Mouse (Mus musculus) embryonic fibroblast, embryonic 13.5 days (primary cell): Measurements from ENCODE around the gene Gm45837. TPM values are rescaled to one million over a fixed set of nuclear protein-coding genes. Genes with fewer than 3 reads are reported as not detected.

ENCODE experiments used
- H3K27ac ChIP-seq: 2 replicates; pipeline ENCODE4 v1.5.1; 2012; ENCODE audit warnings: low read length, control low read depth, inconsistent platforms; ENCODE audit not compliant: insufficient read depth
- H3K4me1 ChIP-seq: 2 replicates; pipeline ENCODE4 v1.6.1; 2011; ENCODE audit warnings: low read length; ENCODE audit not compliant: control insufficient read depth, insufficient read depth
- H3K4me3 ChIP-seq: 2 replicates; pipeline ENCODE4 v1.5.1; 2011; ENCODE audit warnings: mild to moderate bottlenecking, control low read depth, low read length; ENCODE audit not compliant: insufficient read depth
- CTCF ChIP-seq: IDR thresholded peaks from 2 replicates; pipeline ENCODE4 v1.5.1; 2011; ENCODE audit warnings: mild to moderate bottlenecking, control low read depth, low read length, moderate library complexity, borderline replicate concordance; ENCODE audit not compliant: insufficient read depth
- POLR2A ChIP-seq: IDR thresholded peaks from 2 replicates; pipeline ENCODE4 v1.6.1; 2011; ENCODE audit warnings: low read depth, mild to moderate bottlenecking, control low read depth, low read length, moderate library complexity
- polyA plus RNA-seq: library from polyadenylated mRNA; stranded (reverse); fragments of >200 nt; gene quantifications from 2 replicates; pipeline ENCODE4 v1.2.4, GENCODE M21; 2011; ENCODE audit warnings: low read depth; ENCODE audit not compliant: missing spikeins, insufficient read length

Gene Gm45837
- polyA plus RNA-seq, 1 experiment, result 0.54 TPM

GRCm38 (mm10) chr7:101461571-101461970 lies 50.9 kb downstream of the Gm45837 start:
- no peaks in the 10 kb centered on the region for H3K4me1 ChIP-seq
- no peak overlapping the region for H3K4me3 ChIP-seq
- H3K27ac ChIP-seq, result no peak overlapping the region
- no peak for TF ChIP-seq POLR2A
- no peak for TF ChIP-seq CTCF

- Histone ChIP-seq H3K4me3 (no peak overlapping the region), H3K4me1 (no peaks in the 10 kb centered on the region), H3K27ac (no peak overlapping the region)
- TF ChIP-seq POLR2A (no peak), CTCF (no peak)
Measured at GRCm38 (mm10) chr7:101462327-101463068, 51.8 kb downstream of the Gm45837 start.

GRCm38 (mm10) chr7:101463665-101464271 lies 53.1 kb downstream of the Gm45837 start:
- Histone ChIP-seq H3K27ac (no peak overlapping the region), H3K4me1 (no peaks in the 10 kb centered on the region), H3K4me3 (no peak overlapping the region)
- TF ChIP-seq POLR2A (no peak), CTCF (no peak)

GRCm38 (mm10) chr7:101464927-101465326 lies 54.2 kb downstream of the Gm45837 start:
- no peak overlapping the region for H3K27ac ChIP-seq
- TF ChIP-seq POLR2A, result no peak
- no peak for TF ChIP-seq CTCF

GRCm38 (mm10) chr7:101465392-101465791 lies 54.7 kb downstream of the Gm45837 start:
- Histone ChIP-seq H3K4me3 (no peak overlapping the region), H3K4me1 (no peaks in the 10 kb centered on the region), H3K27ac (no peak overlapping the region)
- TF ChIP-seq CTCF (no peak), POLR2A (no peak)

More at GRCm38 (mm10) chr7:101464927-101465326, 54.2 kb downstream of the Gm45837 start:
- Histone ChIP-seq H3K4me1 (no peaks in the 10 kb centered on the region), H3K4me3 (no peak overlapping the region)

GRCm38 (mm10) chr7:101465850-101466580 lies 55.3 kb downstream of the Gm45837 start:
- no peak for TF ChIP-seq CTCF
- no peak for TF ChIP-seq POLR2A
- Histone ChIP-seq H3K4me3 (no peak overlapping the region), H3K27ac (no peak overlapping the region), H3K4me1 (no peaks in the 10 kb centered on the region)

GRCm38 (mm10) chr7:101466581-101467081 lies 55.9 kb downstream of the Gm45837 start:
- Histone ChIP-seq H3K4me1 (0 out of 2 replicates have a peak, but pooled peaks cover 4% of the 10 kb centered on the region), H3K27ac (no peak overlapping the region), H3K4me3 (no peak overlapping the region)
- no peak for TF ChIP-seq CTCF
- TF ChIP-seq POLR2A, result no peak

GRCm38 (mm10) chr7:101471423-101471822 lies 60.7 kb downstream of the Gm45837 start:
- TF ChIP-seq CTCF, result no peak
- no peak for TF ChIP-seq POLR2A
- no peak overlapping the region for H3K4me3 ChIP-seq

GRCm38 (mm10) chr7:101471968-101472480 lies 61.3 kb downstream of the Gm45837 start:
- Histone ChIP-seq H3K4me3 (no peak overlapping the region), H3K4me1 (peaks cover 20% of the 10 kb centered on the region; the same call in 1 of the 2 replicates), H3K27ac (peak overlapping the region; percentile 5; the same call in 1 of the 2 replicates)
- TF ChIP-seq CTCF (no peak), POLR2A (no peak)

More at GRCm38 (mm10) chr7:101471423-101471822, 60.7 kb downstream of the Gm45837 start:
- H3K4me1 ChIP-seq, result peaks cover 20% of the 10 kb centered on the region; the same call in 1 of the 2 replicates
- no peak overlapping the region for H3K27ac ChIP-seq
